Comparison of ENCODE assay signal across 23 mouse cellular contexts in the genomic region with DNA sequence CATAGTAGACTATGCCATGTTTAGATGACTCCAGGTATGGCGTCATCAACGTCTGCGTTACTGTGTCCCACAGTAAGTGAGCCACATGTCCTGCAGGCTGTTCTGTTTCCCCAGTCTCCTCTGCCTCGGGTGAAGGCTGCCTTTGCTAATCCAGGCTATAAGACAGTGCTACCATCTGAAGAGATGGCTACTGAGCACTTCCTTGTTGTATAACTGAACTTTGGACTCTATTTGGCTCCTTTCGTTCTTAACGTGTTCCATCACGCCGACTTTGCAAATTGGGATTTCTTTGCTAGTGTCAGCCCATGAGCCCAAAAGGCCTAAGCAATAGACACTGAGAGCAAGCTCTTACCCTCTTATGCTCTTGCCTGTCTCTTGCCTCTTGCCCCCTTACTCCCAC.
"Had no signal": no experiment of that assay in that cellular context is flagged by ENCODE, and none has a peak within 500 bp of the region (broad histone marks: within the 10 kb centered on the region; RNA-seq: fewer than 3 reads in every experiment).

No protein-coding gene starts in this region.

- H3K27me3 ChIP-seq: heart, embryonic 15.5 days; hindbrain, embryonic 13.5 days; hindbrain, embryonic 15.5 days; limb, embryonic 13.5 days; limb, embryonic 15.5 days; liver, embryonic 12.5 days had no signal

- ATAC-seq: hindbrain, postnatal 0 days; liver, embryonic 12.5 days had no signal

- H3K4me2 ChIP-seq: heart, embryonic 11.5 days; heart, embryonic 13.5 days; heart, embryonic 15.5 days; hindbrain, embryonic 13.5 days; hindbrain, embryonic 15.5 days; limb, embryonic 13.5 days; limb, embryonic 15.5 days; liver, embryonic 12.5 days had no signal

- H3K4me3 ChIP-seq: gastrocnemius, adult 2 months; heart, adult 2 months; heart, embryonic 13.5 days; heart, embryonic 15.5 days; hindbrain, embryonic 13.5 days; hindbrain, embryonic 15.5 days; limb, embryonic 13.5 days; limb, embryonic 15.5 days; liver, embryonic 12.5 days had no signal

- H3K27ac ChIP-seq: gastrocnemius, adult 2 months; heart, adult 2 months; heart, embryonic 13.5 days; heart, embryonic 15.5 days; hindbrain, embryonic 13.5 days; hindbrain, embryonic 15.5 days; hindbrain, postnatal 0 days; limb, embryonic 13.5 days; limb, embryonic 15.5 days; liver, embryonic 12.5 days; liver, embryonic 14.5 days had no signal

- H3K9me3 ChIP-seq: heart, embryonic 13.5 days; heart, embryonic 15.5 days; hindbrain, embryonic 13.5 days; hindbrain, embryonic 15.5 days; limb, embryonic 13.5 days; limb, embryonic 15.5 days; liver, embryonic 12.5 days had no signal

- DNase-seq: gastrocnemius, adult 2 months; gastrocnemius, postnatal 10 days; gastrocnemius, postnatal 25 days; heart, adult 2 months; heart, postnatal 14 days; heart, postnatal 36 days; kidney, adult 11 months; kidney, adult 8-10 months; kidney, postnatal 10 days; kidney, postnatal 36 days; layer of hippocampus, adult 9-11 months; layer of hippocampus, postnatal 36 days; left cerebral cortex, postnatal 4 days had no signal

- H3K36me3 ChIP-seq: heart, embryonic 13.5 days; heart, embryonic 15.5 days; hindbrain, embryonic 15.5 days; liver, embryonic 12.5 days had no signal

- H3K9ac ChIP-seq: heart, embryonic 13.5 days; heart, embryonic 15.5 days; hindbrain, embryonic 13.5 days; hindbrain, embryonic 15.5 days; limb, embryonic 13.5 days; limb, embryonic 15.5 days; liver, embryonic 12.5 days; liver, embryonic 14.5 days had no signal
